Mouse (Mus musculus) kidney, adult 2 months (tissue): ENCODE measurements around the gene Dtnb.

ENCODE experiments used
- CTCF ChIP-seq: fragments of 200-500 bp; conservative IDR thresholded peaks from 2 replicates; pipeline ENCODE4 v1.5.1; 2011; ENCODE audit warnings: low read depth, mild to moderate bottlenecking, control low read depth, low read length, moderate library complexity, mixed read lengths; ENCODE audit not compliant: insufficient read depth, insufficient read length
- POLR2A ChIP-seq: fragments of 200-500 bp; IDR thresholded peaks from one replicate; pipeline ENCODE4 v1.6.1; 2011; ENCODE audit warnings: low read depth, low read length, control low read depth

- TF ChIP-seq CTCF = no peak
- no peak for TF ChIP-seq POLR2A
These were observed 206.1 kb downstream of the Dtnb start for GRCm38 (mm10) chr12:3778286-3778685.
